Comparison of ENCODE assay signal across 15 mouse cellular contexts in the genomic region with DNA sequence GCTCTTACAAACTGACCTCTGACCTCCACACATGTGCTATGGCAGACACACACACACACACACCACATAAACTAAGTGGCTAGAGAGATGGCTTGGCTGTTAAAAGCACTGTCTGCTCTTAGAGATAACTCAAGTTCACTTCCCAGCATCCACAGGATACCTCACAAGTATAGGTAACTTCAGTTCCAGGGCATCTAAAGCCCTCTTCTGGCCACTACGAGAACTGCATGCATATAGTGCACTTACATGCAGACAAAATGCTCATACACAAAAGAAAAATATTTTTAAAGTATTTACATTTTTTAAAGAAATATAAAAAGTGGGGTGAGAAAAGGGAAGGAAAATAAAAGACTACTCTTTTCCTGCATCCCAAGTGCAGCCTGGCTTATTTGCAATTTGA.
DNase-seq lines count a peak whose midpoint lies in the region; ATAC-seq and TF ChIP-seq lines count a peak whose summit lies in the region.
"Had no signal": no experiment of that assay in that cellular context is flagged by ENCODE, and none has a peak within 500 bp of the region (broad histone marks: within the 10 kb centered on the region; RNA-seq: fewer than 3 reads in every experiment).

No protein-coding gene starts in this region.

- no peak for TF ChIP-seq EP300 in CH12.LX (IDR thresholded peaks at IDR 0.05; ENCODE audit: low read length)

- peak; percentile 20 for TF ChIP-seq RAD21 in CH12.LX (IDR thresholded peaks at IDR 0.05; ENCODE audit: low read depth, low read length)

- peak; percentile 48 for TF ChIP-seq CTCF in forebrain, postnatal 0 days (IDR thresholded peaks at IDR 0.05; ENCODE audit: low read depth)
- peak; percentile 39 for TF ChIP-seq CTCF in left cerebral cortex, adult 2 months (IDR thresholded peaks at IDR 0.05)
- TF ChIP-seq CTCF in CH12.LX (conservative IDR thresholded peaks at IDR 0.05 in 1 of 2, IDR thresholded peaks at IDR 0.05 in 1 of 2; ENCODE audit: low read depth in 2 of 2, low read length in 2 of 2) = peak; percentile 33 to 49; a peak in 2 of 4 replicates

- ATAC-seq in forebrain, postnatal 0 days = no peak
- no peak for ATAC-seq in forebrain, embryonic 16.5 days
- ATAC-seq in megakaryocyte, adult 5-6 weeks (ENCODE audit: poor library complexity, severe bottlenecking) = no peak
- ATAC-seq: inflammation-experienced regulatory T-cells, adult 6 months had no signal

- no peak for TF ChIP-seq POLR2A in CH12.LX (IDR thresholded peaks at IDR 0.05; ENCODE audit: low read depth, low read length)

- H3K9ac ChIP-seq in forebrain, postnatal 0 days = no peak overlapping the region
- H3K9ac ChIP-seq in forebrain, embryonic 16.5 days (replicated peaks; ENCODE audit: low read depth, low read length) = no peak overlapping the region
- H3K9ac ChIP-seq in CH12.LX (ENCODE audit: insufficient read depth, low read depth) = no peak overlapping the region
- H3K9ac ChIP-seq: embryonic facial prominence, embryonic 12.5 days; heart, embryonic 15.5 days; lung, embryonic 15.5 days; midbrain, embryonic 12.5 days; neural tube, embryonic 13.5 days had no signal

- H3K4me3 ChIP-seq in forebrain, postnatal 0 days (ENCODE audit: low read depth, low read length) = no peak overlapping the region
- H3K4me3 ChIP-seq in forebrain, embryonic 16.5 days (replicated peaks; ENCODE audit: low read length) = no peak overlapping the region
- H3K4me3 ChIP-seq in left cerebral cortex, adult 2 months = no peak overlapping the region
- H3K4me3 ChIP-seq in CH12.LX (replicated peaks in 1 of 3; ENCODE audit: low read depth in 2 of 3, low read length in 2 of 3, poor library complexity in 1 of 3) = no peak overlapping the region
- H3K4me3 ChIP-seq: embryonic facial prominence, embryonic 12.5 days; heart, embryonic 15.5 days; lung, embryonic 15.5 days; midbrain, embryonic 12.5 days; neural tube, embryonic 13.5 days had no signal

- dilution Hi-C loops in CH12.LX (cut with MboI; ENCODE audit: extremely low pct_ligation_motif_present, extremely low pct_unique_long_range_greater_than_20kb, low sequenced_read_pairs) = no loop called here

- 90% methylated on average over 1 of the region's 1 CpGs for WGBS in forebrain, postnatal 0 days
- 97% methylated on average over 1 of the region's 1 CpGs for WGBS in forebrain, embryonic 16.5 days

- H3K4me1 ChIP-seq in forebrain, postnatal 0 days (ENCODE audit: insufficient read depth) = no peaks in the 10 kb centered on the region
- no peaks in the 10 kb centered on the region for H3K4me1 ChIP-seq in forebrain, embryonic 16.5 days (replicated peaks; ENCODE audit: control insufficient read depth, insufficient read depth, low read length)
- no peaks in the 10 kb centered on the region for H3K4me1 ChIP-seq in CH12.LX (ENCODE audit: control insufficient read depth in 1 of 2, insufficient read depth in 2 of 2)
- H3K4me1 ChIP-seq: embryonic facial prominence, embryonic 12.5 days; heart, embryonic 15.5 days; lung, embryonic 15.5 days; midbrain, embryonic 12.5 days; neural tube, embryonic 13.5 days had no signal

- H3K79me2 ChIP-seq in CH12.LX (replicated peaks; ENCODE audit: control insufficient read depth, extremely low read depth, insufficient read depth, poor library complexity, severe bottlenecking) = no peaks in the 10 kb centered on the region

- no peaks in the 10 kb centered on the region for H3K27me3 ChIP-seq in forebrain, postnatal 0 days (ENCODE audit: insufficient read depth, low read length)
- no peaks in the 10 kb centered on the region for H3K27me3 ChIP-seq in forebrain, embryonic 16.5 days (replicated peaks; ENCODE audit: control insufficient read depth, insufficient read depth, low read length)
- no peaks in the 10 kb centered on the region for H3K27me3 ChIP-seq in CH12.LX (replicated peaks)
- H3K27me3 ChIP-seq: embryonic facial prominence, embryonic 12.5 days; heart, embryonic 15.5 days; lung, embryonic 15.5 days; midbrain, embryonic 12.5 days; neural tube, embryonic 13.5 days had no signal

- no peaks in the 10 kb centered on the region for H3K9me3 ChIP-seq in forebrain, postnatal 0 days (ENCODE audit: low read length)
- H3K9me3 ChIP-seq in forebrain, embryonic 16.5 days (ENCODE audit: control insufficient read depth, low read length) = no peaks in the 10 kb centered on the region
- peaks cover 3% of the 10 kb centered on the region for H3K9me3 ChIP-seq in CH12.LX (replicated peaks; ENCODE audit: low read length)
- H3K9me3 ChIP-seq: embryonic facial prominence, embryonic 12.5 days; heart, embryonic 15.5 days; lung, embryonic 15.5 days; neural tube, embryonic 13.5 days had no signal

- H3K27ac ChIP-seq in forebrain, postnatal 0 days (ENCODE audit: low read depth, low read length) = no peak overlapping the region
- H3K27ac ChIP-seq in forebrain, embryonic 16.5 days (ENCODE audit: low read length) = no peak overlapping the region
- H3K27ac ChIP-seq in left cerebral cortex, adult 2 months = no peak overlapping the region
- H3K27ac ChIP-seq in CH12.LX (ENCODE audit: insufficient read depth, low read depth) = no peak overlapping the region
- H3K27ac ChIP-seq: embryonic facial prominence, embryonic 12.5 days; heart, embryonic 15.5 days; lung, embryonic 15.5 days; midbrain, embryonic 12.5 days; neural tube, embryonic 13.5 days had no signal

- in situ Hi-C loops in CH12.LX (cut with MboI; ENCODE audit: low pct_ligation_motif_present, low pct_unique_long_range_greater_than_20kb, low sequenced_read_pairs) = no loop called here

- no peak overlapping the region for H3K4me2 ChIP-seq in forebrain, postnatal 0 days (ENCODE audit: low read depth)
- no peak overlapping the region for H3K4me2 ChIP-seq in forebrain, embryonic 16.5 days (ENCODE audit: low read length)
- H3K4me2 ChIP-seq in CH12.LX (ENCODE audit: insufficient read depth, low read depth, poor library complexity, severe bottlenecking) = no peak overlapping the region
- H3K4me2 ChIP-seq: embryonic facial prominence, embryonic 12.5 days; heart, embryonic 15.5 days; lung, embryonic 15.5 days; midbrain, embryonic 12.5 days; neural tube, embryonic 13.5 days had no signal

- H3K36me3 ChIP-seq in forebrain, postnatal 0 days (ENCODE audit: insufficient read depth) = no peaks in the 10 kb centered on the region
- no peaks in the 10 kb centered on the region for H3K36me3 ChIP-seq in forebrain, embryonic 16.5 days (ENCODE audit: control insufficient read depth, insufficient read depth)
- no peaks in the 10 kb centered on the region for H3K36me3 ChIP-seq in CH12.LX (replicated peaks in 1 of 2; ENCODE audit: control insufficient read depth in 1 of 2, insufficient read depth in 1 of 2, low read length in 1 of 2)
- H3K36me3 ChIP-seq: embryonic facial prominence, embryonic 12.5 days; heart, embryonic 15.5 days; lung, embryonic 15.5 days; midbrain, embryonic 12.5 days; neural tube, embryonic 13.5 days had no signal

- DNase-seq in forebrain, postnatal 0 days = no peak
- DNase-seq in left cerebral cortex, adult 2 months (ENCODE audit: extremely low spot score in 1 of 2, low spot score in 2 of 2) = no peak
- no peak for DNase-seq in left cerebral cortex, postnatal 14 days (ENCODE audit: low spot score in 2 of 2)
- DNase-seq in CH12.LX (ENCODE audit: extremely low read depth) = peak; percentile 25
- peak; percentile 4 for DNase-seq in c-Kit-positive CD71-negative TER-119-negative erythroid progenitor cells, embryonic 14.5 days (ENCODE audit: low read depth)
- DNase-seq in gastrocnemius, postnatal 4 days (ENCODE audit: low spot score in 2 of 2) = no peak
- DNase-seq: gastrocnemius, postnatal 14 days had no signal

- intact Hi-C loops in left cerebral cortex, adult 2 months (cut with DNase I) = no loop called here
- intact Hi-C loops in left cerebral cortex, postnatal 14 days (cut with DNase I) = no loop called here

TF ChIP-seq in CH12.LX, 34 proteins besides CTCF, POLR2A, EP300 and RAD21:
- TF ChIP-seq BHLHE40 (IDR thresholded peaks at IDR 0.05; ENCODE audit: low read depth, low read length) = no peak
- peak; percentile 31; the same call in 1 of the 2 replicates for TF ChIP-seq SMC3 (IDR thresholded peaks at IDR 0.05; ENCODE audit: low read depth, low read length)
- TF ChIP-seq TCF12 (IDR thresholded peaks at IDR 0.05; ENCODE audit: low read depth, low read length) = no peak
- TF ChIP-seq KAT2A (IDR thresholded peaks at IDR 0.05; ENCODE audit: insufficient replicate concordance, low read length) = no peak
- no peak for TF ChIP-seq RCOR1 (conservative IDR thresholded peaks at IDR 0.05; ENCODE audit: low read depth, low read length)
- no peak for TF ChIP-seq ZNF384 (IDR thresholded peaks at IDR 0.05; ENCODE audit: low read depth, low read length)
- TF ChIP-seq JUN (IDR thresholded peaks at IDR 0.05; ENCODE audit: insufficient read depth, low read depth, low read length) = no peak

Comparison
In these comparisons a context has a peak if more than half of its experiments do, and no peak if none do; other contexts are left out.
1. DNase-seq: peak in CH12.LX (single experiment) and c-Kit-positive CD71-negative TER-119-negative erythroid progenitor cells, embryonic 14.5 days (single experiment); none in forebrain, postnatal 0 days (single experiment), left cerebral cortex, adult 2 months (0 of 2), left cerebral cortex, postnatal 14 days (0 of 2) and gastrocnemius, postnatal 4 days (0 of 2).
2. Peak in every context shown above with its lines, with median percentiles within 50 percentile points of each other: CTCF ChIP-seq.